Mouse (Mus musculus) CH12.LX (cell line): ENCODE results near the gene Slc25a38. TPM values are rescaled to one million over a fixed set of nuclear protein-coding genes. Genes with fewer than 3 reads are reported as not detected.
A peak's percentile ranks its signal among the peaks of the same experiment; 100 is the strongest.

Experiments
- DNase-seq: peaks from one replicate; pipeline ENCODE4 v3.0.0-alpha.2; 2013; ENCODE audit errors: extremely low read depth
- H3K27ac ChIP-seq: 2 replicates; pipeline ENCODE4 v1.5.1; 2012; ENCODE audit warnings: low read depth, mild to moderate bottlenecking, control low read depth, moderate library complexity; ENCODE audit not compliant: insufficient read depth
- H3K27me3 ChIP-seq: replicated peaks from 2 replicates; pipeline ENCODE3; 2012; ENCODE audit warnings: inconsistent platforms
- H3K36me3 ChIP-seq, 2 experiments: replicated peaks in 1 of 2; 2 replicates each; pipeline versions ENCODE3 to v1.6.1; 2012; ENCODE audit warnings: inconsistent platforms in 1 of 2, low read length in 1 of 2, mild to moderate bottlenecking in 1 of 2, mixed read lengths in 1 of 2, moderate library complexity in 1 of 2; ENCODE audit not compliant: control insufficient read depth in 1 of 2, insufficient read depth in 1 of 2
- H3K4me1 ChIP-seq, 2 experiments: 2 replicates each; pipeline ENCODE4 v1.6.1; 2012; ENCODE audit warnings: inconsistent platforms in 1 of 2, moderate library complexity in 1 of 2; ENCODE audit not compliant: insufficient read depth in 2 of 2, control insufficient read depth in 1 of 2
- H3K4me2 ChIP-seq: 2 replicates; pipeline ENCODE4 v1.6.1; 2012; ENCODE audit warnings: low read depth, mild to moderate bottlenecking, control low read depth; ENCODE audit not compliant: poor library complexity, insufficient read depth, severe bottlenecking
- H3K4me3 ChIP-seq, 3 experiments: fragments of 150-350 bp in 1 of 3; sonication (generic) in 1 of 3; replicated peaks in 1 of 3; 2 replicates each; pipeline versions ENCODE3 to v1.5.1; 2011 to 2012; ENCODE audit warnings: low read depth in 2 of 3, low read length in 2 of 3, mild to moderate bottlenecking in 2 of 3, moderate library complexity in 2 of 3, control low read depth in 1 of 3, improper control_type of control experiment in 1 of 3, inconsistent platforms in 1 of 3, mixed read lengths in 1 of 3; ENCODE audit not compliant: poor library complexity in 1 of 3
- H3K79me2 ChIP-seq: replicated peaks from 2 replicates; pipeline ENCODE4 v1.6.1; 2012; ENCODE audit warnings: mild to moderate bottlenecking, moderate library complexity; ENCODE audit not compliant: control insufficient read depth, poor library complexity, insufficient read depth, severe bottlenecking; ENCODE audit errors: extremely low read depth
- H3K9ac ChIP-seq: 2 replicates; pipeline ENCODE4 v1.6.1; 2012; ENCODE audit warnings: low read depth, mild to moderate bottlenecking, control low read depth, moderate library complexity; ENCODE audit not compliant: insufficient read depth
- H3K9me3 ChIP-seq: replicated peaks from 2 replicates; pipeline ENCODE3; 2012; ENCODE audit warnings: low read length, inconsistent platforms, mixed read lengths
- BHLHE40 ChIP-seq: IDR thresholded peaks from 2 replicates; pipeline ENCODE4 v1.6.1; 2011; ENCODE audit warnings: mild to moderate bottlenecking, low read depth, low read length, improper control_type of control experiment
- CHD1 ChIP-seq: IDR thresholded peaks from 2 replicates; pipeline ENCODE4 v1.6.1; 2012; ENCODE audit warnings: low read depth, low read length, improper control_type of control experiment, inconsistent platforms
- CHD2 ChIP-seq: IDR thresholded peaks from 2 replicates; pipeline ENCODE4 v1.6.1; 2011; ENCODE audit warnings: low read length, improper control_type of control experiment
- E2F4 ChIP-seq: IDR thresholded peaks from 2 replicates; pipeline ENCODE4 v1.6.1; 2011; ENCODE audit warnings: low read depth, low read length, improper control_type of control experiment; ENCODE audit not compliant: insufficient replicate concordance
- ELF1 ChIP-seq: IDR thresholded peaks from 2 replicates; pipeline ENCODE4 v1.6.1; 2014; ENCODE audit warnings: low read depth, mild to moderate bottlenecking, inconsistent platforms, low read length, improper control_type of control experiment
- ETS1 ChIP-seq: conservative IDR thresholded peaks from 2 replicates; pipeline ENCODE4 v1.6.1; 2012; ENCODE audit warnings: low read depth, mild to moderate bottlenecking, inconsistent platforms, low read length, improper control_type of control experiment, moderate library complexity
- HCFC1 ChIP-seq: IDR thresholded peaks from 2 replicates; pipeline ENCODE4 v1.6.1; 2012; ENCODE audit warnings: low read depth, mild to moderate bottlenecking, inconsistent platforms, low read length, improper control_type of control experiment
- JUN ChIP-seq: IDR thresholded peaks from 2 replicates; pipeline ENCODE4 v1.6.1; 2011; ENCODE audit warnings: low read depth, mild to moderate bottlenecking, low read length, improper control_type of control experiment, moderate library complexity; ENCODE audit not compliant: insufficient read depth
- KAT2A ChIP-seq: IDR thresholded peaks from 2 replicates; pipeline ENCODE4 v1.6.1; 2012; ENCODE audit warnings: low read length, improper control_type of control experiment, inconsistent platforms; ENCODE audit not compliant: insufficient replicate concordance
- MAFK ChIP-seq: IDR thresholded peaks from 2 replicates; pipeline ENCODE4 v1.6.1; 2011; ENCODE audit warnings: low read length, improper control_type of control experiment; ENCODE audit not compliant: insufficient replicate concordance
- MAX ChIP-seq: IDR thresholded peaks from 2 replicates; pipeline ENCODE4 v1.6.1; 2011; ENCODE audit warnings: low read length, improper control_type of control experiment
- MAZ ChIP-seq: IDR thresholded peaks from 2 replicates; pipeline ENCODE4 v1.6.1; 2012; ENCODE audit warnings: low read depth, mild to moderate bottlenecking, inconsistent platforms, low read length, improper control_type of control experiment, moderate library complexity
- MEF2A ChIP-seq: IDR thresholded peaks from 2 replicates; pipeline ENCODE4 v1.6.1; 2014; ENCODE audit warnings: low read depth, mild to moderate bottlenecking, inconsistent platforms, low read length, improper control_type of control experiment, borderline replicate concordance
- MXI1 ChIP-seq: IDR thresholded peaks from 2 replicates; pipeline ENCODE4 v1.6.1; 2011; ENCODE audit warnings: mild to moderate bottlenecking, low read depth, low read length, improper control_type of control experiment
- MYC ChIP-seq: IDR thresholded peaks from 2 replicates; pipeline ENCODE4 v1.6.1; 2011; ENCODE audit warnings: low read depth, mild to moderate bottlenecking, improper control_type of control experiment, low read length
- NRF1 ChIP-seq: IDR thresholded peaks from 2 replicates; pipeline ENCODE4 v1.6.1; 2014; ENCODE audit warnings: low read depth, mild to moderate bottlenecking, inconsistent platforms, low read length, improper control_type of control experiment, moderate library complexity
- PAX5 ChIP-seq: IDR thresholded peaks from 2 replicates; pipeline ENCODE4 v1.6.1; 2012; ENCODE audit warnings: low read length, inconsistent platforms, mixed read lengths
- POLR2A ChIP-seq: IDR thresholded peaks from 2 replicates; pipeline ENCODE4 v1.6.1; 2011; ENCODE audit warnings: low read depth, mild to moderate bottlenecking, improper control_type of control experiment, low read length
- RAD21 ChIP-seq: IDR thresholded peaks from 2 replicates; pipeline ENCODE4 v1.6.1; 2011; ENCODE audit warnings: low read depth, mild to moderate bottlenecking, low read length, improper control_type of control experiment, moderate library complexity
- RCOR1 ChIP-seq: conservative IDR thresholded peaks from 2 replicates; pipeline ENCODE4 v1.6.1; 2012; ENCODE audit warnings: low read depth, mild to moderate bottlenecking, inconsistent platforms, low read length, improper control_type of control experiment
- SMC3 ChIP-seq: IDR thresholded peaks from 2 replicates; pipeline ENCODE4 v1.6.1; 2011; ENCODE audit warnings: low read depth, low read length, improper control_type of control experiment
- TBP ChIP-seq: conservative IDR thresholded peaks from 2 replicates; pipeline ENCODE4 v1.6.1; 2011; ENCODE audit warnings: low read depth, low read length, improper control_type of control experiment
- UBTF ChIP-seq: IDR thresholded peaks from 2 replicates; pipeline ENCODE4 v1.6.1; 2012; ENCODE audit warnings: low read depth, mild to moderate bottlenecking, inconsistent platforms, low read length, improper control_type of control experiment, moderate library complexity
- USF1 ChIP-seq: IDR thresholded peaks from 2 replicates; pipeline ENCODE4 v1.6.1; 2014; ENCODE audit warnings: low read depth, mild to moderate bottlenecking, inconsistent platforms, low read length, improper control_type of control experiment
- USF2 ChIP-seq: conservative IDR thresholded peaks from 2 replicates; pipeline ENCODE4 v1.6.1; 2011; ENCODE audit warnings: low read depth, low read length, improper control_type of control experiment
- ZC3H11A ChIP-seq: IDR thresholded peaks from 2 replicates; pipeline ENCODE4 v1.6.1; 2012; ENCODE audit warnings: low read depth, mild to moderate bottlenecking, inconsistent platforms, low read length, improper control_type of control experiment
- ZKSCAN1 ChIP-seq: IDR thresholded peaks from 2 replicates; pipeline ENCODE4 v1.6.1; 2012; ENCODE audit warnings: low read depth, inconsistent platforms, low read length, improper control_type of control experiment, borderline replicate concordance
- ZMIZ1 ChIP-seq: IDR thresholded peaks from 2 replicates; pipeline ENCODE4 v1.6.1; 2012; ENCODE audit warnings: low read depth, mild to moderate bottlenecking, inconsistent platforms, low read length, improper control_type of control experiment
- ZNF384 ChIP-seq: IDR thresholded peaks from 2 replicates; pipeline ENCODE4 v1.6.1; 2012; ENCODE audit warnings: low read depth, low read length, improper control_type of control experiment, inconsistent platforms
- dilution Hi-C: fragments of 300-500 bp; cut with MboI; formaldehyde crosslinking; loops from 2 replicates; pipeline ENCODE4 v1.14.3; 2020; ENCODE audit warnings: low sequenced_read_pairs; ENCODE audit not compliant: extremely low pct_unique_long_range_greater_than_20kb, extremely low pct_ligation_motif_present
- in situ Hi-C: fragments of 300-500 bp; cut with MboI; formaldehyde crosslinking; loops from 3 replicates; pipeline ENCODE4 v1.14.3; 2019; ENCODE audit warnings: low sequenced_read_pairs, low pct_ligation_motif_present, low pct_unique_long_range_greater_than_20kb, mixed read lengths
- polyA plus RNA-seq: library from polyadenylated mRNA; unstranded; fragments of >175 nt; gene quantifications from 2 replicates; pipeline ENCODE4 v1.2.1, GENCODE M21; 2012; ENCODE audit warnings: low read depth; ENCODE audit not compliant: insufficient read length
- total RNA-seq, 2 experiments: library from RNA; depleted of rRNA; stranded (reverse); fragments of 300-350 nt in 1 of 2; fragments of >200 nt in 1 of 2; gene quantifications; 2 replicates each; pipeline ENCODE4 v1.2.3; 2012 to 2014

Slc25a38 gene
- total and polyA plus RNA-seq, 3 experiments: 20.3 to 24.4 (median 22.3) TPM

GRCm38 (mm10) chr9:120116184-120116624 is 6.0 kb downstream of the Slc25a38 start (continued):
- TF ChIP-seq TBP: no peak
- 0 out of 2 replicates have a peak, but pooled peaks have one; percentile 43 for TF ChIP-seq KAT2A
- no peak for TF ChIP-seq ZNF384
- TF ChIP-seq MEF2A: 0 out of 2 replicates have a peak, but pooled peaks have one; percentile 55
- TF ChIP-seq CHD1: no peak
- TF ChIP-seq POLR2A: no peak
- TF ChIP-seq BHLHE40: peak; percentile 34; the same call in 1 of the 2 replicates
- no peak for TF ChIP-seq USF1
- TF ChIP-seq NRF1: no peak
- TF ChIP-seq E2F4: no peak
- no peak for TF ChIP-seq HCFC1

GRCm38 (mm10) chr9:120118212-120118611 is 8.0 kb downstream of the Slc25a38 start:
- Histone ChIP-seq H3K4me2 (no peak overlapping the region), H3K79me2 (no peaks in the 10 kb centered on the region; the same call in 1 of the 2 replicates), H3K9me3 (no peaks in the 10 kb centered on the region), H3K4me1 (peaks cover 12 to 41% of the 10 kb centered on the region in 2 experiments), H3K9ac (no peak overlapping the region), H3K36me3 (peaks cover 48 to 61% of the 10 kb centered on the region in 2 experiments), H3K27ac (no peak overlapping the region), H3K27me3 (no peaks in the 10 kb centered on the region), H3K4me3 (no peak overlapping the region)
- DNase-seq: no peak
- dilution Hi-C loops: no loop called here
- in situ Hi-C loops: no loop called here
- TF ChIP-seq RAD21 (no peak), RCOR1 (no peak), MXI1 (no peak), KAT2A (no peak), MYC (no peak), USF2 (no peak), UBTF (no peak), PAX5 (no peak), BHLHE40 (no peak), MAX (no peak), ETS1 (no peak)

GRCm38 (mm10) chr9:120120503-120120902 is 10.3 kb downstream of the Slc25a38 start:
- Histone ChIP-seq H3K27ac (no peak overlapping the region), H3K9me3 (no peaks in the 10 kb centered on the region), H3K4me2 (no peak overlapping the region), H3K79me2 (no peaks in the 10 kb centered on the region), H3K9ac (no peak overlapping the region), H3K4me1 (peaks cover 2 to 36% of the 10 kb centered on the region in 2 experiments), H3K4me3 (no peak overlapping the region), H3K36me3 (peaks cover 54 to 72% of the 10 kb centered on the region in 2 experiments), H3K27me3 (no peaks in the 10 kb centered on the region)
- in situ Hi-C loops (no loop called here), dilution Hi-C loops (no loop called here)
- TF ChIP-seq RAD21 (no peak), MAZ (no peak), ELF1 (no peak), E2F4 (no peak), USF1 (no peak), MAFK (no peak), JUN (no peak), ZMIZ1 (no peak), MEF2A (no peak), ZC3H11A (no peak), TBP (no peak), SMC3 (no peak), MAX (no peak), POLR2A (no peak), HCFC1 (no peak), ZKSCAN1 (no peak), NRF1 (no peak), CHD2 (no peak)
- DNase-seq: no peak
